Mouse (Mus musculus): ENCODE results near the gene Nrcam. TPM values are rescaled to one million over a fixed set of nuclear protein-coding genes. Genes with fewer than 3 reads are reported as not detected.
A peak's percentile ranks its signal among the peaks of the same experiment; 100 is the strongest.

The Nrcam gene
- total RNA-seq, 2 experiments from 2014 or later, result 490 to 495 TPM

GRCm38 (mm10) chr12:44601410-44602149 lies 272.9 kb downstream of the Nrcam start:
- peak in 1 of 2 experiments; percentile 75 for DNase-seq (ENCODE audit: low spot score in 2 of 2)

DNA sequence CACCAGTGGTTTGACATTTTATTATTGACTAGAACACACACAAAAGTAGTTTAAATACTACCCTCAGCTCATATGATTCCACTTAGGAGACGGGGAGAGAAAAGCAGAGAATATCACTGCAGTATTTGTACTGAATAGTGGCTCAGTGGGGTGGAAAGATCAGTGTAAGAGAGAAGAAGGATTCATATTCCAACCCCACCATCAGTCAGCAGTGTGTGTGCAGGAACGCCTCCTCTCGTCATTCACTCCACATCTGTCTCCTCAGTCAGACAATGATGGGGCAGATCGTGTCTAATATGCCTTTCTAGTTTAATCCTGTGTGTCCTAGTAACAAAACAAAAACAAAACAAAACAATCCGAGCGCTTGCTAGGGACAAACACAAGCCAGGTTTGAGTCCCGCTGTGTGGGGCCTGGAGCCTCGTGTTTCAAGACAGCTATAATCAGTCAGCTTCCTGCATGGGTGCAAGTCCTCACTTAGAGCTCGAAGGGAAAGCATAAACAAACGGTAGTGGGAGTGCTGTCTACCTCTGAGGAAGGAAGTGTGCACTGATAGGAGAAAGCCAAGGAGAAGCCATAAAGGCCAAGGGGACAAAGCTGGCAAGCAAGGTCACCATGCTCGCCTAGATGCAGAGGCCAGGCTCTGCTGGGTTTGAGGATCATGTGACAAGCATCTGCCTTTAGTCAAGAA lies 273.7 kb downstream of the Nrcam start:
- DNase-seq (ENCODE audit: low spot score in 2 of 2), result no peak

DNA sequence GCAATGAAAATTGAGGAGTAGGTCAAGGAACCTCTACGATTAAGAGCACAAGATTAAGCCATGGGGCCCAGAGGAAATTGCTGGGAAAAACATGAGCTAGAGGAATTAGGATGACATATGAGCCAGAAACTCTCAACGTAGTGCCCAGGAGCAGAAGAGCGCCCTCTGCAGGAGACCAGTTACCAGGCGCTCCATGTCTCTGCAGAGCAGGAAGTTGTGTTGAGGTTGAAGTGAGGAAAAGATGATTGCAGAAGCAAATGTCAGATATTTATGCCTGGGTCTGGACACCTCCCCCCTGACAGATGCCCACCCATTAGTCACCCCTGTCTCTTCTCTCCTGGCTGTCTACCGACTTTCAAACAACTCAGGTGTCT lies 274.3 kb downstream of the Nrcam start:
- no peak for DNase-seq (ENCODE audit: low spot score in 2 of 2)

DNA sequence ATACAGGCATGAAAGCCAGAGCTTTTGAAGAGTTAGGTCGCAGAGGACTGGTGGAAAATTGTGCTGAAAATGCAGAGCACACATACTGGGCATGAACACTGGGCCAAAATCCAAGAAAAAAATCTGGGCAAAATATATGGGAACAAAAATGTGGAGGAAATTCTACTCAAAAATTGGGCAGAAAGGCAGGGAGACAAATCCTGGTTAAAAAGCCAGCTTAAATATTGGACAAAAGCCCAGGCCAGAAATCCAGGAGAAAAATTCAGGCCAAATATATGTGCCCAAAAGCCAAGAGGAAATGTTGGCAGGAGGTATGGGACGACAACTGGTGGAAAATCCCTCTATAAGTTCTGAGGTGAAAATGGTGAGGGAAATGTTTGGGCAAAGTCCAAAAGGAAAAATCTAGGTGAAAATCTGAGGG lies 288.3 kb downstream of the Nrcam start:
- no peak for DNase-seq (ENCODE audit: low spot score in 2 of 2)

DNA sequence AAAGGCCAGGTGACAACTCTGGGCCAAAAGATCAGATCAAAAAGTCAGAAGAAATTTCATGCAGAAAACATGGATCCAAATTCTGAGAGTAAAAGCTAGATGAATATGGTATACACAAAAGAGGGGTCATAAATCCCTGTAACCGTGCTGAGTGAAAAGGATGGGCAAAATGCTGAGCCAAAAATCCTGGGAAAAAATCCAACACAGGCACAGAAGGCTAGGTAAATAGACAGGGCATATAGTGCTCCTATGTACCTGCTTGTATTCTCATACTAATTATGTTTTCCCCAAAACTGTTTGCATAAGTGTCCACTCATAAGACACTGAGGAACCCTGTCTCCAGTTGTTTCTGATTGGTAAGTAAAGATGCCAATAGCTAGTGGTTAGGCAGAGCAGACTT lies 288.8 kb downstream of the Nrcam start:
- DNase-seq (ENCODE audit: low spot score in 2 of 2), result no peak

GRCm38 (mm10) chr12:44639341-44639921 lies 310.7 kb downstream of the Nrcam start:
- no peak for DNase-seq (ENCODE audit: low spot score in 2 of 2)

GRCm38 (mm10) chr12:44640579-44640978 lies 311.9 kb downstream of the Nrcam start:
- DNase-seq (ENCODE audit: low spot score in 2 of 2), result no peak

Other genes starting within 250 kb of the Nrcam start
- 10 to 100 TPM; 41.1 to 41.3 TPM for gene Dnajb9, start 118.6 kb upstream of the Nrcam start, total RNA-seq (2021)
- 100 to 1,000 TPM; 122 to 123 TPM for gene Pnpla8, start 107.5 kb upstream of the Nrcam start, total RNA-seq (2021)

Data from layer of hippocampus, adult 18-20 months (tissue).